Mouse (Mus musculus) ES-Bruce4 (cell line): ENCODE measurements around the gene Wwp2.

Experiments
- CTCF ChIP-seq: IDR thresholded peaks from one replicate; pipeline ENCODE4 v1.8.1; 2011; ENCODE audit warnings: low read depth, low read length
- POLR2A ChIP-seq: IDR thresholded peaks from one replicate; pipeline ENCODE4 v1.8.1; 2011; ENCODE audit warnings: low read length; ENCODE audit not compliant: insufficient read depth

GRCm38 (mm10) chr8:107397665-107398064 lies 38.5 kb upstream of the Wwp2 start:
- TF ChIP-seq CTCF: no peak
- no peak for TF ChIP-seq POLR2A
